Comparison of ENCODE assay signal across 11 mouse cellular contexts in the genomic region with DNA sequence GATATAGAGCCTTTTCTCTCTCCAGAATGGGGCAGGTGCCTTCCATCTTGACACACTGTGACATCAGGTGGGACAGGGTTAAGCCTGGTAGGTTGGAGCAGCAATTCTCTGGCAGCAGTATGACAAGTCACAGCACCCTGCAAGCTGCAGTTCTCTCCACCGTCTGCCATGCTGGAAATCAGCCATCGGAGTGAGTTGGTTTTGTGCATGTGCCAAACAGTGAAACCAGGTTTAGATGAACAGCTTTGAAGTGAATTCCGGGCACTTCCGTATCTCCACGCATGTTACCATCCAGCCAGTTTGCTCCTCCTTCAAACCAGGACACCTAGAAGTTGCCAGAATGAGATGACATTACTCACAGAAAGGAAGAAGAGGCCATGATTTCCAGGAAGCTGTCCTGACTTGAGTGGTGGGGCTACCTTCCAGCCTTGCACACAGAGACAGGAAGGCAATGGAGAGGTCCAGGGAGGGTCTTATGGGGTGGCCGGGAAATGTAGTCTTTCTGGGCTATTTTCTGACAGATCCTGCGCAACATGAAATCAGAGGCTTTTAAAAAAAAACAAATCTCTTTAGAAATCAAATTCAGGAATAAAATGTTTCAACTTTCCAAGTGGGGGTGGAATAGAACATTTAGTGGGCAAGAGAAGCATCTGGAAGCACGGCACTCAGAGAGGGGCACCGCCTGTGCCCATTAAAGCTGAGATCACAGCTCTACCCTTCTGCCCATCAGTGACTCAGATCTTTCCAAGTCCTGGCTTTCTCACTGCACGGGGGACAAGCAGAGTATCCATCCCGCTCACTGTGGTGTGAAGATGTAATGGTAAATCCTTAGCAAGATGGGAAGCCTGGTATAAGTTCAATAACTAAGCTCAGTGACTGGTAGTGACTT. TPM values are rescaled to one million over a fixed set of nuclear protein-coding genes. Genes with fewer than 3 reads are reported as not detected.
DNase-seq lines count a peak whose midpoint lies in the region; ATAC-seq and TF ChIP-seq lines count a peak whose summit lies in the region.
"Had no signal": no experiment of that assay in that cellular context is flagged by ENCODE, and none has a peak within 500 bp of the region (broad histone marks: within the 10 kb centered on the region; RNA-seq: fewer than 3 reads in every experiment).

No protein-coding gene starts in this region.

- no peak overlapping the region for H3K4me2 ChIP-seq in neural tube, embryonic 15.5 days
- H3K4me2 ChIP-seq: embryonic facial prominence, embryonic 12.5 days had no signal

- no peaks in the 10 kb centered on the region for H3K27me3 ChIP-seq in neural tube, embryonic 15.5 days (replicated peaks)
- H3K27me3 ChIP-seq: embryonic facial prominence, embryonic 12.5 days had no signal

- no peak overlapping the region for H3K9ac ChIP-seq in neural tube, embryonic 15.5 days (replicated peaks)
- H3K9ac ChIP-seq: embryonic facial prominence, embryonic 12.5 days had no signal

- H3K9me3 ChIP-seq in neural tube, embryonic 15.5 days (replicated peaks): no peaks in the 10 kb centered on the region
- H3K9me3 ChIP-seq: embryonic facial prominence, embryonic 12.5 days had no signal

- no peak for TF ChIP-seq CTCF in left cerebral cortex, adult 2 months (IDR thresholded peaks at IDR 0.05)

- no peak overlapping the region for H3K4me3 ChIP-seq in left cerebral cortex, adult 2 months
- H3K4me3 ChIP-seq in neural tube, embryonic 15.5 days (replicated peaks): no peak overlapping the region
- H3K4me3 ChIP-seq: embryonic facial prominence, embryonic 12.5 days; heart, adult 2 months had no signal

- 79% methylated on average over 11 of the region's 11 CpGs for WGBS in neural tube, embryonic 15.5 days

- no peaks in the 10 kb centered on the region for H3K4me1 ChIP-seq in neural tube, embryonic 15.5 days

- H3K36me3 ChIP-seq in neural tube, embryonic 15.5 days: no peaks in the 10 kb centered on the region
- H3K36me3 ChIP-seq: embryonic facial prominence, embryonic 12.5 days had no signal

- intact Hi-C loops in left cerebral cortex, adult 2 months (cut with DNase I): loop anchor here (1.0 to 2.0 kb wide), 2 partner anchors 48 to 92 kb away; no protein-coding TSS in a partner anchor

- H3K27ac ChIP-seq in left cerebral cortex, adult 2 months: peak overlapping the region; percentile 80
- H3K27ac ChIP-seq in neural tube, embryonic 15.5 days (replicated peaks): no peak overlapping the region
- H3K27ac ChIP-seq: embryonic facial prominence, embryonic 12.5 days; heart, adult 2 months; macrophage had no signal

- peak; percentile 44 for DNase-seq in adrenal gland, postnatal 14 days
- no peak for DNase-seq in adrenal gland, adult 18-20 months (ENCODE audit: low spot score in 2 of 2)
- DNase-seq in adrenal gland, postnatal 25 days: peak; percentile 48
- peak; percentile 4 for DNase-seq in fibroblast of lung, adult 2 months (ENCODE audit: low read depth)
- DNase-seq in left cerebral cortex, adult 2 months (ENCODE audit: extremely low spot score in 1 of 2, low spot score in 2 of 2): peak; percentile 38 to 48
- DNase-seq in kidney, postnatal 4 days: no peak
- no peak for DNase-seq in retina, embryonic 14.5 days (ENCODE audit: low spot score)
- DNase-seq: heart, adult 2 months had no signal

- no peak for ATAC-seq in neural tube, embryonic 15.5 days (ENCODE audit: low FRiP score)

RNA-seq across cellular contexts. Expression of a gene that starts 20.7 kb away (rescaled TPM):
- 107 and 111 TPM in 2 replicates for total RNA-seq in adrenal gland, postnatal 14 days (2021)
- 100 to 1,000 TPM; 123 to 137 TPM for total RNA-seq in adrenal gland, adult 18-20 months (2021)
- total RNA-seq in adrenal gland, postnatal 25 days (2021): 147 and 157 TPM in 2 replicates
- total RNA-seq in left cerebral cortex, adult 2 months (2021): 10 to 100 TPM; 19.1 to 21.5 TPM
- 1.9 and 6.0 TPM in 2 replicates for polyA plus RNA-seq in neural tube, embryonic 15.5 days (2015; fragmentation: Nextera tagmentation; extraction: Ambion mirVana)

Comparison
In these comparisons a context has a peak if more than half of its experiments do, and no peak if none do; other contexts are left out.
1. DNase-seq: peak in adrenal gland, postnatal 14 days (single experiment), adrenal gland, postnatal 25 days (single experiment), fibroblast of lung, adult 2 months (single experiment) and left cerebral cortex, adult 2 months (2 of 2); none in adrenal gland, adult 18-20 months (0 of 2), kidney, postnatal 4 days (0 of 2) and retina, embryonic 14.5 days (single experiment).